Mouse (Mus musculus): Measurements from ENCODE around the gene Ppp1r12a. TPM values are rescaled to one million over a fixed set of nuclear protein-coding genes. Genes with fewer than 3 reads are reported as not detected.

The Ppp1r12a gene
- total RNA-seq, 2 experiments from 2014 or later, result 102 to 127 TPM

GRCm38 (mm10) chr10:108333642-108334041, 171.6 kb downstream of the Ppp1r12a start:
- DNase-seq, result no peak

Other genes with a start within 250 kb of the Ppp1r12a start
- gene Pawr, start 169.9 kb downstream of the Ppp1r12a start, total RNA-seq (2021), result 10 to 100 TPM; 10.7 to 13.0 TPM

Data from adrenal gland, postnatal 36 days (tissue).